Mouse (Mus musculus) stomach, embryonic 14.5 days (tissue): ENCODE measurements around the gene Lrrn4cl. TPM values are rescaled to one million over a fixed set of nuclear protein-coding genes. Genes with fewer than 3 reads are reported as not detected.

Experiments used
- ATAC-seq: fragments of 200-750 bp; cut with Nextera tagmentation; 2 replicates; pipeline ENCODE4 v1.8.0; 2017; ENCODE audit warnings: low read depth, moderate TSS enrichment; ENCODE audit not compliant: insufficient number of reproducible peaks, insufficient read depth, low FRiP score
- H3K27ac ChIP-seq: fragments of 300-500 bp; sonication (generic); 2 replicates; pipeline ENCODE4 v1.5.1; 2014; ENCODE audit warnings: mild to moderate bottlenecking, low read length, moderate library complexity, mixed read lengths
- H3K27me3 ChIP-seq: fragments of 300-500 bp; sonication (generic); 2 replicates; pipeline ENCODE4 v1.6.1; 2014; ENCODE audit warnings: low read length, control low read depth, mixed read lengths; ENCODE audit not compliant: control insufficient read depth, insufficient read depth
- H3K36me3 ChIP-seq: fragments of 300-500 bp; sonication (generic); 2 replicates; pipeline ENCODE4 v1.6.1; 2014; ENCODE audit warnings: mild to moderate bottlenecking, control low read depth, low read length, moderate library complexity, mixed read lengths; ENCODE audit not compliant: control insufficient read depth, insufficient read depth
- H3K4me1 ChIP-seq: fragments of 300-500 bp; sonication (generic); 2 replicates; pipeline ENCODE4 v1.6.1; 2014; ENCODE audit warnings: low read length, control low read depth, mixed read lengths; ENCODE audit not compliant: control insufficient read depth, insufficient read depth
- H3K4me2 ChIP-seq: fragments of 300-500 bp; sonication (generic); replicated peaks from 2 replicates; pipeline ENCODE4 v1.6.1; 2014; ENCODE audit warnings: low read depth, low read length, control low read depth
- H3K4me3 ChIP-seq: fragments of 300-500 bp; sonication (generic); 2 replicates; pipeline ENCODE4 v1.5.1; 2014; ENCODE audit warnings: low read depth, low read length, control low read depth
- H3K9ac ChIP-seq: fragments of 300-500 bp; sonication (generic); replicated peaks from 2 replicates; pipeline ENCODE4 v1.6.1; 2014; ENCODE audit warnings: low read depth, mild to moderate bottlenecking, control low read depth, low read length, moderate library complexity, mixed read lengths
- H3K9me3 ChIP-seq: fragments of 300-500 bp; sonication (generic); 2 replicates; pipeline ENCODE4 v1.6.1; 2016; ENCODE audit warnings: low read depth, low read length, control low read depth; ENCODE audit not compliant: control insufficient read depth
- WGBS: fragments of 180-500 bp; shearing (Covaris S2); extraction: QIAGEN DNeasy Blood & Tissue Kit; methylation state at CpG from one replicate; pipeline ENCODE4 v1.1.7; 2014; 5-methylcytosine and 5-hydroxymethylcytosine counted together
- polyA plus RNA-seq: library from polyadenylated mRNA; unstranded; fragments of >200 nt; fragmentation: Nextera tagmentation; extraction: Ambion mirVana; gene quantifications from 2 replicates; pipeline ENCODE4 v1.2.1, GENCODE M21; 2014

Lrrn4cl gene
- polyA plus RNA-seq, 1 experiment from 2014 or later = 1.6 TPM

DNA sequence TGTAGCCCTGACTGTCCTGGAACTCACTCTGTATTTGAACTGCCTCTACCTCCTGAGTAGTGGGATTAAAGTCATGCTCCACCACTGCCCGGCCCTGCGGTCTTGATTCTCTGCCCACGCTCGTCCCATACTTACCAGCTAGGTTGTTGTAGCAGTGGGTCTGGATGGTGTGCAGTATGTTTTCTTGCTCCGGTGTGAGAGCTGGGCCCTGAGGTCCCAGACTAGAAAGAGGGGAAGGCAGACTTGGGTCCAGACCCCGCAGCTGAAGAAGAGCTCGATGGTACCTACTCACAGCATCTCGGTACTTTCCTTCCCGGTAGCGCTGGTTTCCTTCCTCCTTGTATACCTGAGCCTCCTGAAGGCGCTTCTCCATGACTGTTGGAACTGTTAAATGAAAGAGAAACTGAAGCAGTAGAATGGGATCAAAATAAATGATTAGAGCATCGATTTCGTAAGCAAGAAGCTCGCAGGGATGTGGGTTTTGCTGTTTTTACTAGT lies 32.2 kb upstream of the Lrrn4cl start:
- peaks cover 20% of the 10 kb centered on the region; the same call in 1 of the 2 replicates for H3K4me1 ChIP-seq
- no peaks in the 10 kb centered on the region for H3K27me3 ChIP-seq
- no peaks in the 10 kb centered on the region for H3K9me3 ChIP-seq
- H3K27ac ChIP-seq = peak overlapping the region; percentile 99
- peaks cover 28% of the 10 kb centered on the region for H3K36me3 ChIP-seq
- H3K9ac ChIP-seq = peak overlapping the region; percentile 64
- H3K4me3 ChIP-seq = peak overlapping the region; percentile 97
- H3K4me2 ChIP-seq = peak overlapping the region; percentile 85
- 20% methylated on average over 14 of the region's 14 CpGs for WGBS
- no peak for ATAC-seq

DNA sequence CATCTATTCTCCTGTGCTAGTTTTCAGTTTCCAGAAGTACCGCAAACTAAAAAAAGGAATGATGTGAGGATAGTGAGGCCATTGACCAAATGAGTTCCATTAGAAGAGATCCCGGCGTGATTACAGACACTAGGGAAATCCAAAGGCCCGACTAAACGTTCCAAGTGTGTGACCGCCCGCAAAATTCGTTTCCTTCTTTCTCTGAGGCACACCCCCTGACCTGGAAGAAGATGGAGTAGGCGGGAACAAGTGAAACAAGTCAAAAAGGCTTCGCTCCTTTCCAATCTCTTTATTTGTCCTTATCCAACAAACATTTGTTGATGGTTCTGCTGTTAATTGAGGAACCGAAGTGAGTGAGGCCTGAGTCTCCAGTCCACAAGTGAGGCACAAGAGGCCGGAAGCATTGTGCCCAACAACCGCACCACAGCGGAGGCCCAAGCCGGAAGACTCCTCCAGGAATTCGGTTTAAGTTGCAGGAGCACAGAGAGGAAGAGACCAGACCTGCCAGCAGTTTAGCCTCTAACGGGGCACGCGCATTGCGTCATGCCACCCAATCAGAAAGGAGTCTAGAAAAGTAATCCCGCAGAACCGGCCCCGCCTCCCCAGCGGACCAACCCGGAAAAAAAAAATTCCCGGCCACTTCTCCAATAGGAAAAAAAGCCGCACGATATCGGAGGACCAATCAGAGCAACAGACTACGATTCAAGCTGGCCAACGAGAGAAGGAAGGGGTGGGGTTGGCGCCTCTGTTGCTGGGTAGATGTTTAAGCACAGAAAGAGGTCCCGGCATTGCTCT lies 31.6 kb upstream of the Lrrn4cl start, which contains the start of gene Ttc9c:
Gene Ttc9c (minus strand): TSS at position 533 of the 795 bp plus-strand sequence.
- peak within 1 kb of the TSS; percentile 99 for H3K27ac ChIP-seq
- peak; percentile 88 for ATAC-seq
- H3K4me2 ChIP-seq = peak within 1 kb of the TSS; percentile 92
- WGBS = under 1% methylated on average over 33 of the region's 33 CpGs
- peaks cover 29% of the 10 kb centered on the region for H3K36me3 ChIP-seq
- no peaks in the 10 kb centered on the region for H3K27me3 ChIP-seq
- peak within 1 kb of the TSS; percentile 97 for H3K9ac ChIP-seq
- H3K9me3 ChIP-seq = no peaks in the 10 kb centered on the region
- peaks cover 20% of the 10 kb centered on the region; the same call in 1 of the 2 replicates for H3K4me1 ChIP-seq
- peak within 1 kb of the TSS; percentile 97 for H3K4me3 ChIP-seq

DNA sequence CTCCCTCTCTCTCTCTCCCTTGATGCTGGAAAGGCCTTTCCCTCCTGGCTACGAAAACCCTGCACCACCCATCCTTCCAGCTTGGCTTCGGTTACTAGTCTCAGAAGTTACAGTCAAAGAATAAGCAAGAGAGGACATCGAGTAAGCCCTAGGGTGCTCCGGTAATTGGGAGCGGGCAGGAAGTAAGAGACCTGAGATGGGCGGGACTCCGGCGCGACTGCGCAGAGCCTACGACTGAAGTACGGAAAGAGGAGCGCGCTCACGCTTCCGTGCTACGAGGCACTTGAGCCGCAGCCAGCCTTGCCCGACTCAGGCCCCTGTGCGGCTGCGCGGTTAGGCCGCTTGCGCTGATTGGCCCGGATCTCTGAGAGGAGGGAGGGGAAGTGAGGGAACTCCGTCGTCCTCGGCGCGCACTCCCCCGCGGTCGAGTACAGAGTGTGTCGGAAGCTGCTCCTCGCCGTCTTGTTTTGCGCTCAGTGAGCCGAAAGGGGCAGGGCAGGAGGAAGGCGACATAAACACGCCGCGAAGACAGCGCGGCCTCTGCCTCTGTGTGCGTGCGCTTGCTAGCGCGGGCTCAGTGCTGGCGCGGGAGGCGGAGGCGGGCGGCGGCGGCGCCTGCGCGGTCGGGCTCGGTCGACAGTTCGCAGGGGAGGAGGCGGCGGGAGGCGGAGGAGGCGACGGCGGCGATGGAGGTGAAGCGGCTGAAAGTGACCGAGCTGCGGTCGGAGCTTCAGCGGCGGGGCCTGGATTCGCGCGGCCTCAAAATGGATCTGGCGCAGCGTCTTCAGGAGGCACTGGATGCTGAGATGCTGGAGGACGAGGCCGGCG lies 30.8 kb upstream of the Lrrn4cl start, which contains the start of gene Hnrnpul2:
Gene Hnrnpul2 (plus strand): TSS at position 415 of the 828 bp plus-strand sequence.
- under 1% methylated on average over 83 of the region's 83 CpGs for WGBS
- Histone ChIP-seq H3K36me3 (peaks cover 32% of the 10 kb centered on the region), H3K9ac (peak within 1 kb of the TSS; percentile 97), H3K4me1 (peaks cover 20% of the 10 kb centered on the region; the same call in 1 of the 2 replicates), H3K4me2 (peak within 1 kb of the TSS; percentile 92), H3K9me3 (no peaks in the 10 kb centered on the region), H3K27ac (peak within 1 kb of the TSS; percentile 99), H3K27me3 (no peaks in the 10 kb centered on the region), H3K4me3 (peak within 1 kb of the TSS; percentile 97)
- ATAC-seq = peak; percentile 95

DNA sequence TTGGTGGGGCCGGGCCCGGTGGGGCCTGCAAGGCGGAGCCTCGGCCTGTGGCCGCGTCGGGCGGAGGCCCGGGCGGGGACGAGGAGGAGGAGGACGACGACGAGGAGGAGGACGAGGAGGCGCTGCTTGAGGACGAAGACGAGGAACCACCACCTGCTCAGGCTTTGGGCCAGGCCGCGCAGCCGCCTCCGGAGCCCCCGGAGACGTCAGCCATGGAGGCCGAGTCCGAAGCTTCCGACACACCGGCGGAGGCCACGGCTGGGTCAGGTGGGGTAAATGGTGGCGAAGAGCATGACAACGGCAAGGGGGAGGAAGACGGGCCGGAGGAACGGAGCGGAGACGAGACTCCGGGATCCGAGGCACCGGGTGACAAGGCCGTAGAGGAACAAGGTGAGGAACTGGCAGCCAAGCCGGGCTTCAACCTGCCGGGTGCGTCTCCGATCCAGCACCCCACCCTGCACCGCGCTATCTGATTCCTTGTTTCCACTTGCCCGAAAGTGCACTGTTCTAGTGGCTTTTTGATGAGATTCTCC lies 30.1 kb upstream of the Lrrn4cl start:
- Histone ChIP-seq H3K9ac (peak overlapping the region; percentile 97), H3K27ac (peak overlapping the region; percentile 99), H3K9me3 (no peaks in the 10 kb centered on the region), H3K4me3 (peak overlapping the region; percentile 97), H3K4me2 (peak overlapping the region; percentile 92), H3K4me1 (peaks cover 20% of the 10 kb centered on the region; the same call in 1 of the 2 replicates), H3K27me3 (no peaks in the 10 kb centered on the region), H3K36me3 (peaks cover 34% of the 10 kb centered on the region)
- ATAC-seq = peak; percentile 7; the same call in 1 of the 2 replicates
- 1% methylated on average over 47 of the region's 48 CpGs for WGBS

DNA sequence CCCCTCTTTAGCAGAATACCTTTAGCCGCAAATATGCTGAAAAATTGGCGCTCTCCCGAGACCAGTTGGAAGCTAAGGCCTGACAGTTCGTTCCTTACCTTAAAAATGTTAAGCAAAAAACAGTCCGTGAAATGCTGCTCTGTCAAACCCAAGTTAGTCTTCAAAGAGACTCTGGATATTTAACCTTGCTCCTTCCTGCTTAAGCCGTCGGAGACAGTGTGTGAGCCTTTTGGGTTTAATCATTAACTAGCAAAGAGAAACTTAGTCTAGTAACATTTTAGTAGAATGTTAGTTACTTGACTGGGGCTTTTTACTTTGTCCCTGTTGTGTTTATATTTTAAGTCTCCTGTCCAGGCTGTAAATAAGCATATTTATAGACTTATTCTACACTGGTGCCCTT lies 29.4 kb upstream of the Lrrn4cl start:
- Histone ChIP-seq H3K9ac (peak overlapping the region; percentile 97), H3K27ac (peak overlapping the region; percentile 99; the same call in 1 of the 2 replicates), H3K36me3 (peaks cover 37% of the 10 kb centered on the region), H3K9me3 (no peaks in the 10 kb centered on the region), H3K4me2 (peak overlapping the region; percentile 92), H3K4me3 (peak overlapping the region; percentile 97), H3K4me1 (peaks cover 20% of the 10 kb centered on the region; the same call in 1 of the 2 replicates), H3K27me3 (no peaks in the 10 kb centered on the region)
- ATAC-seq = no peak
- under 1% methylated on average over 7 of the region's 7 CpGs for WGBS

DNA sequence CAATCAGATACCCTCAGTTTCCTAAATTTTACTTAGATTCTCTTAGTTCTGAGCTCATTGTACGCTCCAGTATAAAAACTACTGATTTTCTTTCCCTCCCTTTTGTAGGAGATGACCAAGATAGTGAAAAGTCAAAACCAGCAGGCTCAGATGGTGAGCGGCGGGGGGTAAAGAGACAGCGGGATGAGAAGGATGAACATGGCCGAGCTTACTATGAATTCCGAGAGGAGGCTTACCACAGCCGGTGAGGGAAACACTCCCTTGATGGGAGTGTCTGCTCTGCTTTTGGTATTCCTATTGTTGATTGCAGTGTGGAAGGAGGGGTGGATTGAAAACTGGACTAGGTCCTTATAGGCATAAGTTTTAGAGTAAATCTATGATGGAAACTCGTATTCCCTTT lies 27.9 kb upstream of the Lrrn4cl start:
- Histone ChIP-seq H3K9ac (no peak overlapping the region), H3K4me2 (peak overlapping the region; percentile 92), H3K4me1 (peaks cover 10% of the 10 kb centered on the region; the same call in 1 of the 2 replicates), H3K36me3 (peaks cover 49% of the 10 kb centered on the region), H3K27me3 (no peaks in the 10 kb centered on the region), H3K4me3 (peak overlapping the region; percentile 97; the same call in 1 of the 2 replicates), H3K27ac (no peak overlapping the region), H3K9me3 (no peaks in the 10 kb centered on the region)
- no peak for ATAC-seq
- 76% methylated on average over 8 of the region's 8 CpGs for WGBS

DNA sequence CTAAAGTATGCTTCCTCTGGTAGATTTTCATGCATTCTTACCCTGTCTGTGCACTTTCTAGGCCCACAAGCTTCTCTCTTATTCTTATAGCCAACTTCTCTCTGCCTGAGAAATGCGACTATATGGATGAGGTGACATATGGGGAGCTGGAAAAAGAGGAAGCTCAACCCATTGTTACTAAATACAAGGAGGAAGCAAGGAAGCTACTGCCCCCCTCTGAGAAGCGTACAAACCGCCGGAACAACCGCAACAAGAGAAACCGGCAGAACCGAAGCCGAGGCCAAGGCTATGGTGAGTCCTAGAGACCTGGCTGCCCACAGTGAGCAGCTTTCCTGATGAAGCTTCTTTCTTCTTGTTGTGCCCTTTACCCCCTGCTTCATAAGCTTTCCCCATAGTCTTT lies 20.9 kb upstream of the Lrrn4cl start, which contains the start of gene AC129217.1:
Gene AC129217.1 (plus strand): TSS at position 114 of the 400 bp plus-strand sequence.
- H3K9ac ChIP-seq = no peak within 1 kb of the TSS
- H3K9me3 ChIP-seq = no peaks in the 10 kb centered on the region
- no peak within 1 kb of the TSS for H3K4me2 ChIP-seq
- H3K27ac ChIP-seq = no peak within 1 kb of the TSS
- H3K4me1 ChIP-seq = no peaks in the 10 kb centered on the region
- H3K27me3 ChIP-seq = no peaks in the 10 kb centered on the region
- H3K4me3 ChIP-seq = no peak within 1 kb of the TSS
- WGBS = 89% methylated on average over 8 of the region's 8 CpGs
- H3K36me3 ChIP-seq = peaks cover 97% of the 10 kb centered on the region
- no peak for ATAC-seq

DNA sequence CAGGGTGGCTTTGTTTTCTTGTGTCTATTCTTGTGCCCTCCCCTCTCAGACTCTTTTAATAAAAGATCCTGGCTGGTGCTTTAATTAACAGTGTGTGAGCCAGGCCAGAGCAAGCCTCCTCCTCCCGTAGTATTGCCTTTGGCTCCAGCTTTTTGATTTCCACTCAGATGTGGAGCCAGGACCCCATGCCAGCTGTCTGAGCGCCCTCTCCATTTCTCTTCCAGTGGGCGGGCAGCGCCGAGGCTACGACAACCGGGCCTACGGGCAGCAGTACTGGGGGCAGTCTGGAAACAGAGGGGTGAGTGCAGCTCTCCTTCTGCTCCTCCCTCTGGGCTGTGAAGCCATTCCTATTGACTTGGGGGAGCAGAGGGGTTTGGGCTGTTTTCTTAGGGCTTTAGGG lies 19.9 kb upstream of the Lrrn4cl start:
- WGBS = 93% methylated on average over 8 of the region's 8 CpGs
- H3K4me2 ChIP-seq = no peak overlapping the region
- H3K27me3 ChIP-seq = no peaks in the 10 kb centered on the region
- H3K4me1 ChIP-seq = no peaks in the 10 kb centered on the region
- no peak overlapping the region for H3K4me3 ChIP-seq
- H3K36me3 ChIP-seq = peaks cover 95% of the 10 kb centered on the region
- no peak for ATAC-seq
- H3K27ac ChIP-seq = no peak overlapping the region
- H3K9ac ChIP-seq = no peak overlapping the region
- H3K9me3 ChIP-seq = no peaks in the 10 kb centered on the region
